Mouse (Mus musculus) embryonic facial prominence, embryonic 11.5 days (tissue): ENCODE measurements around the gene Kdm8. TPM values are rescaled to one million over a fixed set of nuclear protein-coding genes. Genes with fewer than 3 reads are reported as not detected.

Source experiments
- ATAC-seq: fragments of 200-750 bp; cut with Nextera tagmentation; replicated peaks from 2 replicates; pipeline ENCODE4 v1.8.0; 2017; ENCODE audit warnings: low read depth; ENCODE audit not compliant: insufficient number of reproducible peaks, low FRiP score, low TSS enrichment
- DNase-seq: peaks from one replicate; pipeline ENCODE4 v3.0.0-alpha.2; 2015; ENCODE audit warnings: low spot score
- H3K27ac ChIP-seq: fragments of 300-500 bp; sonication (generic); replicated peaks from 2 replicates; pipeline ENCODE4 v1.5.1; 2014; ENCODE audit warnings: mild to moderate bottlenecking, low read depth, low read length, control low read depth
- H3K27me3 ChIP-seq: fragments of 300-500 bp; sonication (generic); 2 replicates; pipeline ENCODE4 v1.6.1; 2014; ENCODE audit warnings: mild to moderate bottlenecking, low read length, moderate library complexity, mixed read lengths; ENCODE audit not compliant: control insufficient read depth, insufficient read depth
- H3K36me3 ChIP-seq: fragments of 300-500 bp; sonication (generic); replicated peaks from 2 replicates; pipeline ENCODE4 v1.6.1; 2014; ENCODE audit warnings: low read depth, mild to moderate bottlenecking, low read length, moderate library complexity, mixed read lengths; ENCODE audit not compliant: control insufficient read depth, insufficient read depth
- H3K4me1 ChIP-seq: fragments of 300-500 bp; sonication (generic); 2 replicates; pipeline ENCODE4 v1.6.1; 2014; ENCODE audit warnings: low read length, mixed read lengths; ENCODE audit not compliant: control insufficient read depth, insufficient read depth
- H3K4me2 ChIP-seq: fragments of 300-500 bp; sonication (generic); 2 replicates; pipeline ENCODE4 v1.6.1; 2014; ENCODE audit warnings: low read depth, mild to moderate bottlenecking, control low read depth, low read length, moderate library complexity
- H3K4me3 ChIP-seq: fragments of 300-500 bp; sonication (generic); 2 replicates; pipeline ENCODE4 v1.5.1; 2014; ENCODE audit warnings: low read depth, low read length, control low read depth
- H3K9ac ChIP-seq: fragments of 300-500 bp; sonication (generic); replicated peaks from 2 replicates; pipeline ENCODE4 v1.6.1; 2014; ENCODE audit warnings: mild to moderate bottlenecking, control low read depth, low read length
- H3K9me3 ChIP-seq: fragments of 300-500 bp; sonication (generic); replicated peaks from 2 replicates; pipeline ENCODE4 v1.6.1; 2016; ENCODE audit warnings: mild to moderate bottlenecking, low read length, inconsistent platforms, mixed read lengths; ENCODE audit not compliant: control insufficient read depth
- WGBS: fragments of 180-500 bp; shearing (Covaris S2); extraction: QIAGEN DNeasy Blood & Tissue Kit; methylation state at CpG from one replicate; pipeline ENCODE4 v1.1.7; 2014; 5-methylcytosine and 5-hydroxymethylcytosine counted together
- polyA plus RNA-seq: library from polyadenylated mRNA; unstranded; fragments of >200 nt; fragmentation: Nextera tagmentation; extraction: Ambion mirVana; gene quantifications from 2 replicates; pipeline ENCODE4 v1.2.1, GENCODE M21; 2014

Kdm8 gene
- polyA plus RNA-seq, 1 experiment from 2014 or later, result 11.9 TPM

DNA sequence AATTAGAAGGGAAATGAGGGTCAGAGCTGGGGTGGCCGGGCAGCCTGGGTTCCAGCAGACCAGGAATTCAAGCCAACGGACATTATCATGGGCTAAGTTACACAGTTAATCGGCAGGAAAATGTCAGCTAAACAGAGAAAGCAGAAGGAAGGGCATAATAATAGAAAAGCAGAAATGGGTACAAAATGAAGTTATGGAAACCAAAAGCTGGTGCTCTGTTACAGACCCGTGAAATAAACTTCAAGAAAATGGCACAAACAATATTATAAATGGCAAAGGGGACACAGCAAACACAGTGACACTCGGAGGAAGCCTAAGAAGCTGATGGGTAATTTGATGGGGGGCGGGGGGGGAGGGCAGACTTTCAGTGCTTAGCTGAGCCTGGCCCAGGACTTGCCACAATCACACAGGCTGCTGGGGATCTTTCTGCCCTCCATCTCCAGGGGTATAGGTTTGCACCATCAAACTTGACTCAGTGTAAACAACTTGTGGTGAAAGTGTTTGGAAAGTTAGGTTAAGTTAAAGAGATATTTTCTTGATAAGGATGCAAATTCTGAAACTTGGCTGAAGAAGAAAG, 51.5 kb downstream of the Kdm8 start:
- Histone ChIP-seq H3K9me3 (no peaks in the 10 kb centered on the region), H3K36me3 (no peaks in the 10 kb centered on the region), H3K4me1 (no peaks in the 10 kb centered on the region), H3K9ac (no peak overlapping the region), H3K27ac (no peak overlapping the region), H3K27me3 (no peaks in the 10 kb centered on the region), H3K4me2 (no peak overlapping the region), H3K4me3 (no peak overlapping the region)
- ATAC-seq (no peak), DNase-seq (no peak)
- WGBS, result 76% methylated on average over 6 of the region's 6 CpGs

DNA sequence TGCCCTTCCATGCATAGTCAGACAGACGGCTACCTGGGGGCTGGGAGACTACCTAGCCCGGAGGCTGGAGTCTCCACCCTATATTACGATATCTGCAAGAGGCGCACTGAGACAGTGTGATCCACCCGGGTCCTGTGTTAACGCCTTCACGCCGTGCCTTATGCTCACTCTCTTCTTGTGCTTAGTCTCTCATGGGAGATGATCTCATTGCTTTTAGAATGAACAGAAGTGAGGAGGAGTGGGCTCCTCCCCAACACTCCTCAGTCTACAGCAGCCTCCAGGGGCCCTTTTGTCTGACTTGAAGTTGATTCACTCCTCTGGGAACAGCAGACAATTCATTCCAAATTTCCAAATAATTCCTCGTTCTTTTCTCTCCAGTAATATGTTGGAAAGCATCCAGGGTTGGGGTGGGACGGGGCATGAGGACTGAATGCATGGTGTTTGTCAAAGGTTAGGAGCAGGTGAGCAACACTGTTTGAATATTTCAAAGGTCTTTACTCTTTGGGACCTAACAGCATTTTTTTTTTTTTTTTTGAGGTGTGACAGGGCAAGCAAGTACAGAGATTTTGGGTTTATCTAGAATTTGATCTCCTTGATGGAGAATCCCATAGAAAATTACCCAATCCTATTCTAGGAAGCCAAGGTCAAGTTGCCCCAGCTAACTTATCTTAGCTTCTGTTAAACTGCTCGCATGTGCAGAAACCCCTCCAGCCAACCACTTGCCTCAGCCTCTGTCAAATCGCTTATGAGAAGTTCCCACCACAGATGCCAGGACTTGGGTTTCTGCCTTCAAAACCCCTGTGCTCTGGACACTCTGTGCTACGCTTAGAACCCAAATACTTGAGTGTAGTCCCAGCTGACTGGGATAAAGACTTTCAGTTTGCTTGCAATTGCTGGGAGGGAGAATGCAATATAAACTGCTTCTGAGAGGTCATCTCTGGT, 55.7 kb downstream of the Kdm8 start:
- WGBS, result 85% methylated on average over 13 of the region's 13 CpGs
- Histone ChIP-seq H3K27me3 (no peaks in the 10 kb centered on the region), H3K9me3 (no peaks in the 10 kb centered on the region), H3K9ac (no peak overlapping the region), H3K4me2 (no peak overlapping the region), H3K27ac (no peak overlapping the region), H3K4me3 (no peak overlapping the region), H3K36me3 (no peaks in the 10 kb centered on the region), H3K4me1 (no peaks in the 10 kb centered on the region)
- ATAC-seq (no peak), DNase-seq (no peak)

GRCm38 (mm10) chr7:125500879-125501278, 56.4 kb downstream of the Kdm8 start:
- H3K4me1 ChIP-seq, result no peaks in the 10 kb centered on the region
- 91% methylated on average over 7 of the region's 7 CpGs for WGBS
- no peak overlapping the region for H3K4me2 ChIP-seq
- DNase-seq (no peak), ATAC-seq (no peak)
- no peak overlapping the region for H3K4me3 ChIP-seq
- H3K27ac ChIP-seq, result no peak overlapping the region
- H3K36me3 ChIP-seq, result no peaks in the 10 kb centered on the region
- no peak overlapping the region for H3K9ac ChIP-seq
- no peaks in the 10 kb centered on the region for H3K9me3 ChIP-seq
- H3K27me3 ChIP-seq, result no peaks in the 10 kb centered on the region

- Histone ChIP-seq H3K4me1 (no peaks in the 10 kb centered on the region), H3K9me3 (no peaks in the 10 kb centered on the region), H3K4me3 (no peak overlapping the region), H3K36me3 (no peaks in the 10 kb centered on the region), H3K9ac (no peak overlapping the region), H3K4me2 (no peak overlapping the region), H3K27ac (no peak overlapping the region), H3K27me3 (no peaks in the 10 kb centered on the region)
- WGBS, result 87% methylated on average over 5 of the region's 5 CpGs
- DNase-seq, result no peak
- ATAC-seq, result no peak
Observed at GRCm38 (mm10) chr7:125503374-125504092, 59.1 kb downstream of the Kdm8 start.

DNA sequence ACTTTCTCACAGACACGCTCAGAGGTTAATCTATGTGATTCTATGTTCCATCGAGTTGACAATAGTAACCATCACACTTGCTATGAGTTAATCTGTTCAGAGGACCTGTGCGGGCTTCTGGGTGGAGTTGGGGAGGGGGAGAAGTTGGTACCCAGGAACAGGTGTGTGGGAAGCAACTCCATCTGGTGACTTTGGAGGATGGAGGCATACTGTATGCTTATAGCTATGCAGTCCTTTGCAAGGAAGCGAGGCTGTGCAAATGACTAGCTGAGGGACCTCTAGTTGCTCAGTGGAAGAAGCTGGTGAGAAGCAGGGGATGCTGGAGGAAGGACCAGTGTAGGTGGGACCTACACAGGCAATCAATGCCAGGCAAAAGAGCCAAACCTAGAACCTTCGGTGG, 60.1 kb downstream of the Kdm8 start:
- Histone ChIP-seq H3K4me2 (no peak overlapping the region), H3K4me1 (no peaks in the 10 kb centered on the region), H3K4me3 (no peak overlapping the region), H3K27me3 (no peaks in the 10 kb centered on the region), H3K36me3 (no peaks in the 10 kb centered on the region), H3K9me3 (no peaks in the 10 kb centered on the region), H3K27ac (no peak overlapping the region), H3K9ac (no peak overlapping the region)
- 90% methylated on average over 5 of the region's 5 CpGs for WGBS
- ATAC-seq (no peak), DNase-seq (no peak)

DNA sequence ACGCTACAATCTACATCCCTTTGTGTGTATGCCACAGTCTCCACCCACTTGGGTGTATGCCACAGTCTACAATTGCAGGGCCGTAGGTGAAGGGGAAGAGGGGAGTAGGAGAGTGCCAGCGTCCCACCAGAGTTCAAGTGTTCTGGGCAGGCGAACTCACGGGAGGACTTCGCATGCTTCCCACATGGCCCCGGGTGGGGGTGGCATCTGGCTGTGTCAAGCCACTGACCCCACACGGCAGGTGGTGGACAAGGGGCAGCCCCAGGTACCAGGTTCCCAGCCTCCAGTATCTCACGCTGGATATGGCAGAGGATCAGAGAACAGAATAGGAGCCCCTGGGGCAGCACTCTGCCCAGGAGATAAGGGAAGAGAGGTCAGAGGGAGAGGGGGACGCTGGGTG, 61.1 kb downstream of the Kdm8 start:
- ATAC-seq, result no peak
- 86% methylated on average over 10 of the region's 10 CpGs for WGBS
- no peaks in the 10 kb centered on the region for H3K27me3 ChIP-seq

DNA sequence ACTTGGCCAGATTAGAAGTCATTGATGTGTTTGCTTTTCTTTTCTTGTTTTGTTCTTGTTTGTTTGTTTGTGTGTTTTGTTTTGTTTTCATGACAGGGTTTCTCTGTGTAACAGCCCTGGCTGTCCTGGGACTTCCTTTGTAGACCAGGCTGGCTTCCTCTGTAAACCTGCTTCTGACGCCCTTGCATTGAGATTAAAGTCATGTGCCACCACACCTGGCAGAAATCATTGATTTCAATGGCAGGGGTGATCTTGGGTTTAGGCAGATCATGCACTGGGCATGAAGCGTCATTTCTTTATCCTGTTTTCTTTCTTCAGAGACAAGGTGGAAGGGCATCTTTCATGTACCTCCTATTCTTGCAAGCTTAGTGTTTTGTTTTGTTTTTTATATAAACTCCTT, 62.8 kb downstream of the Kdm8 start:
- 83% methylated on average over 2 of the region's 2 CpGs for WGBS
- no peaks in the 10 kb centered on the region for H3K36me3 ChIP-seq

More for the DNA sequence above, 61.1 kb downstream of the Kdm8 start:
- no peaks in the 10 kb centered on the region for H3K4me1 ChIP-seq
- H3K36me3 ChIP-seq, result no peaks in the 10 kb centered on the region
- H3K4me3 ChIP-seq, result no peak overlapping the region
- no peak overlapping the region for H3K9ac ChIP-seq
- H3K27ac ChIP-seq, result no peak overlapping the region
- no peaks in the 10 kb centered on the region for H3K9me3 ChIP-seq
- no peak overlapping the region for H3K4me2 ChIP-seq
- DNase-seq, result no peak

DNA sequence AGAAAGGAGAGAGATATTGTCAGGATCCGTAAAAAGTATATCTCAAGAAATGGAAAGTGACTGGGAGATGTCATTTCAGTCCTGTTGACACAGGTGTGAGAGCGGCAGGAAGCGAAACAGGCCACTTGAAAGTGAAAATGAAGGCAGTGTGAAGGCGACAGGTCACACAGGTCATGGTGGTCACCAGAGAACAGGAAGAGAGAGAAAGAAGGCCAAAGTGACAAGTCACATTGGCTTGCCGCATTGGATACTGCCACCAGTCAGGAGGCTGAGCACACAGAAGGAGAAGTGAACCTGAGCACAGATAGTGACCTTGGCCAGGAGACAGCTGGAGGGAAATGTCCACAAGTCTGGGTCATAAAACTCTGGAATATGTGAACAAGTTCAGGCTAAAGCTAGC, 67.0 kb downstream of the Kdm8 start:
- no peak for DNase-seq
- no peak overlapping the region for H3K27ac ChIP-seq
- no peaks in the 10 kb centered on the region for H3K4me1 ChIP-seq
- no peak overlapping the region for H3K4me3 ChIP-seq
- no peaks in the 10 kb centered on the region for H3K27me3 ChIP-seq
- H3K4me2 ChIP-seq, result no peak overlapping the region
- H3K36me3 ChIP-seq, result no peaks in the 10 kb centered on the region
- 81% methylated on average over 5 of the region's 5 CpGs for WGBS
- H3K9me3 ChIP-seq, result no peaks in the 10 kb centered on the region
- no peak for ATAC-seq
- H3K9ac ChIP-seq, result no peak overlapping the region

More for the DNA sequence above, 62.8 kb downstream of the Kdm8 start:
- Histone ChIP-seq H3K4me3 (no peak overlapping the region), H3K9me3 (no peaks in the 10 kb centered on the region), H3K9ac (no peak overlapping the region), H3K27me3 (no peaks in the 10 kb centered on the region), H3K4me2 (no peak overlapping the region), H3K4me1 (no peaks in the 10 kb centered on the region), H3K27ac (no peak overlapping the region)
- ATAC-seq (no peak), DNase-seq (no peak)
